Mouse (Mus musculus): Measurements from ENCODE around the gene Depdc5. TPM values are rescaled to one million over a fixed set of nuclear protein-coding genes. Genes with fewer than 3 reads are reported as not detected.
A peak's percentile ranks its signal among the peaks of the same experiment; 100 is the strongest.
"Not testable (repeated sequence)": the region's sequence is repeated elsewhere in the genome, so short reads cannot be mapped to it uniquely, and the experiment has no call there.

Gene Depdc5
- polyA plus RNA-seq, 1 experiment from 2014 or later, result 6.9 TPM

DNA sequence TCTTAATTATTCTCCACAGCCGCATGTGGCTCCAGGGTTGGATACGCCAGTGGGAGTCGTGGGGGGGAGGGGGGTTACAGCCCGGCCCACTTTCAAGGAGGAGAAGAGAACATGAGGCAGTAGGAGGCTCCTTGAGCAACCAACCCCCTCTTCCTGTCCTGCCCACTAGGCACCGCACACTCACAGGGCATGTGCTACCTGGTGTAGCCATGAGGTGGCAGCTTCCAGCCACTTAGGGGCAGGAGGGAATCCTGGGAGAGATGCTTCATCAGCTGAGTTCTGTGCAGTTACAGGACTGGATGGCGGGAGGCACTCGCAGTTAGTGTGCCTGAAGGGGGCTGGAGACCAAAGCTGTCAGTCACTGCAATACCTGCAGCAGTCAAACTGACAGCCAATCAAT lies 170.6 kb downstream of the Depdc5 start:
- H3K9ac ChIP-seq (ENCODE audit: low read depth, low read length), result no peak overlapping the region
- no peak overlapping the region for H3K4me2 ChIP-seq (replicated peaks; ENCODE audit: low read depth)
- no peak overlapping the region for H3K27ac ChIP-seq (ENCODE audit: low read depth, low read length)
- 0 out of 2 replicates have a peak, but pooled peaks cover 3% of the 10 kb centered on the region for H3K4me1 ChIP-seq (replicated peaks; ENCODE audit: control insufficient read depth, insufficient read depth, low read length)
- no peaks in the 10 kb centered on the region for H3K27me3 ChIP-seq (replicated peaks; ENCODE audit: control insufficient read depth, insufficient read depth, low read length)
- 30% methylated on average over 7 of the region's 7 CpGs for WGBS
- peak; percentile 39 for ATAC-seq
- peak; percentile 77 for TF ChIP-seq CTCF (IDR thresholded peaks at IDR 0.05; ENCODE audit: low read depth)
- H3K36me3 ChIP-seq (ENCODE audit: control insufficient read depth, insufficient read depth), result peaks cover 3% of the 10 kb centered on the region; the same call in 1 of the 2 replicates
- no peak overlapping the region for H3K4me3 ChIP-seq (ENCODE audit: low read depth, low read length)
- no peaks in the 10 kb centered on the region for H3K9me3 ChIP-seq (ENCODE audit: control insufficient read depth)

DNA sequence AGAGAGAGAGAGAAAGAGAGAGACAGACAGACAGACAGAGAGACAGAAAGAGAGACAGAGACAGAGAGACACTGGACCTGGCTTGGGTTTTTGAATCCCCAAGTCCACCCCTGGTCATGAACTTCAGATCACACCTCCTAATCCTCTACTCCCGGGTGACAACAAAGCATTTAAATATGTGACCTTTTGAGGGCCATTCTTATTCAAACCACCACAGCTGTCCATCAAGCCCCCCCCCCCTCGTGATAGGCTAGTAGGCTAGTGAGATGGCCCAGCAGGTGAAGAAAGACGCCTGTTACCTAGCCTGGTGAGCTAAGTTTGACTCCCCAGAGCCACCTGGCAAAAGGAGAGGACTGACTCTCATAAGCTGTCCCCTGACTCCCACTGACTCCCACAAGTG lies 171.4 kb downstream of the Depdc5 start:
- Histone ChIP-seq H3K27ac (ENCODE audit: low read depth, low read length) (no peak overlapping the region), H3K4me3 (ENCODE audit: low read depth, low read length) (no peak overlapping the region), H3K27me3 (replicated peaks; ENCODE audit: control insufficient read depth, insufficient read depth, low read length) (no peaks in the 10 kb centered on the region), H3K9ac (ENCODE audit: low read depth, low read length) (no peak overlapping the region), H3K4me1 (replicated peaks; ENCODE audit: control insufficient read depth, insufficient read depth, low read length) (0 out of 2 replicates have a peak, but pooled peaks cover 3% of the 10 kb centered on the region), H3K36me3 (ENCODE audit: control insufficient read depth, insufficient read depth) (no peaks in the 10 kb centered on the region), H3K4me2 (replicated peaks; ENCODE audit: low read depth) (no peak overlapping the region), H3K9me3 (ENCODE audit: control insufficient read depth) (no peaks in the 10 kb centered on the region)
- ATAC-seq, result no peak
- no peak for TF ChIP-seq CTCF (IDR thresholded peaks at IDR 0.05; ENCODE audit: low read depth)
- WGBS, result 58% methylated on average over 3 of the region's 3 CpGs

DNA sequence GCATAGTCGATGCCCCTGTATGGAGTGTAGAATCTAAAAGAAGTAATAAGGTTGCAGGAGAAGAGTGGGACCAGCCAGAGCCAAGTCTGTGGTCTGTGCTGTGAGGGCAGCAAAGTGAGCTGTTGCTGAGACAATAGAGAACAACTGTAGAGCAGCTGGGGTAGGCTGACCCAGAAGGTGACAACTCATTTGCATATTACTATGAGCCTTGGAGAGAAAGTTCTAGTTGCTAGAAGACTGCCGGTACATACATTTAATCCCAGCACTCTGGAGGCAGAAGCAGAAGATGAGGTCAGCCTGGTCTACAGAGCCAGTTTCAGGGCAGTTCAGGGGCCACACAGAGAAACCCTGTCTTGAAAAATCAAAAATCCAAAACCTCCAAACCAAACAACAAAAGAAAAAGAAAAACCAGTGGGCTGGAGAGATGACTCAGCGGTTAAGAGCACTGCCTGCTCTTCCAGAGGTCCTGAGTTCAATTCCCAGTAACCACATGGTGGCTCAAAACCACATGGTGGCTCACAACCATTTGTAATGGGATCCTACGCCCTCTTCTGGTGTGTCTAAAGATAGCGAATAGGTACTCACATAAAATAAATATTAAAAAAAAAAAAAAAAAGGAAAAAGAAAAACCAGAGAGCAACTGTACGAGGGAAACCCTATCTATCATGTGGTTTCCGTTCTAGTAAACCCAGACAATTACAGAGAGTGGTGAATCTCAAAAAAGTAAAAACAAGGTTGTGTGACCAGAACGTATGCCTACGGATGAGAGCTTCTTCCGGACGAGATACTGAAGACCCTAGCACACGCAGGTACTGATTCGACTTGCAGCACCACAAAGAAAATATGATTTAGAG lies 175.4 kb downstream of the Depdc5 start:
- no peak for ATAC-seq
- 42% methylated on average over 13 of the region's 13 CpGs for WGBS
- H3K9ac ChIP-seq (ENCODE audit: low read depth, low read length), result no peak overlapping the region
- no peaks in the 10 kb centered on the region for H3K9me3 ChIP-seq (ENCODE audit: control insufficient read depth)
- H3K4me1 ChIP-seq (replicated peaks; ENCODE audit: control insufficient read depth, insufficient read depth, low read length), result peaks cover 4% of the 10 kb centered on the region; the same call in 1 of the 2 replicates
- peak overlapping the region; percentile 56 for H3K4me2 ChIP-seq (replicated peaks; ENCODE audit: low read depth)
- no peak overlapping the region for H3K4me3 ChIP-seq (ENCODE audit: low read depth, low read length)
- H3K27me3 ChIP-seq (replicated peaks; ENCODE audit: control insufficient read depth, insufficient read depth, low read length), result no peaks in the 10 kb centered on the region
- H3K36me3 ChIP-seq (ENCODE audit: control insufficient read depth, insufficient read depth), result no peaks in the 10 kb centered on the region
- TF ChIP-seq CTCF (IDR thresholded peaks at IDR 0.05; ENCODE audit: low read depth), result no peak
- H3K27ac ChIP-seq (ENCODE audit: low read depth, low read length), result no peak overlapping the region

DNA sequence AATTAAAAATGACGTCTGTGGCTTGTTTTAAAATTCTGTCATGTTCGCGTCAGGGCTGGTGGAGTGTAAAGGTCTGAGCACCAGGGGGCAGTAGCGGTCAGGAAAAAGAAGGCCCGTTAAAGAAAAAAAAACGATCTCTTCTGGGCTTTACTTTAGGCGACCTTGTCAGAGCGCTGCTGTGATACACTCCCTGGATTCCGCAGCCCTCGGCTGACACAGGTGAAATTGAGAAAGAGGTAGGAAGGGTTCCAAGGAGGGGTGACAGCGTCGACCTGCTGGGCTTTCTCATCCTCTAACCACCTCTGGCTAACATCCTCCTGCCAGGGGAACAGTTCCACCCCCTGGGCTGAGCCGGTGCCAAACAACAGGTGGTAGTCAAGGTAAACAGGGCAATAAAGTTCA lies 176.0 kb downstream of the Depdc5 start:
- Histone ChIP-seq H3K4me2 (replicated peaks; ENCODE audit: low read depth) (peak overlapping the region; percentile 56), H3K9ac (ENCODE audit: low read depth, low read length) (no peak overlapping the region), H3K27ac (ENCODE audit: low read depth, low read length) (no peak overlapping the region), H3K36me3 (ENCODE audit: control insufficient read depth, insufficient read depth) (no peaks in the 10 kb centered on the region), H3K9me3 (ENCODE audit: control insufficient read depth) (no peaks in the 10 kb centered on the region), H3K4me1 (replicated peaks; ENCODE audit: control insufficient read depth, insufficient read depth, low read length) (peaks cover 4% of the 10 kb centered on the region; the same call in 1 of the 2 replicates), H3K27me3 (replicated peaks; ENCODE audit: control insufficient read depth, insufficient read depth, low read length) (no peaks in the 10 kb centered on the region), H3K4me3 (ENCODE audit: low read depth, low read length) (no peak overlapping the region)
- peak; percentile 29; the same call in 1 of the 2 replicates for ATAC-seq
- 3% methylated on average over 13 of the region's 13 CpGs for WGBS
- TF ChIP-seq CTCF (IDR thresholded peaks at IDR 0.05; ENCODE audit: low read depth), result peak; percentile 83

DNA sequence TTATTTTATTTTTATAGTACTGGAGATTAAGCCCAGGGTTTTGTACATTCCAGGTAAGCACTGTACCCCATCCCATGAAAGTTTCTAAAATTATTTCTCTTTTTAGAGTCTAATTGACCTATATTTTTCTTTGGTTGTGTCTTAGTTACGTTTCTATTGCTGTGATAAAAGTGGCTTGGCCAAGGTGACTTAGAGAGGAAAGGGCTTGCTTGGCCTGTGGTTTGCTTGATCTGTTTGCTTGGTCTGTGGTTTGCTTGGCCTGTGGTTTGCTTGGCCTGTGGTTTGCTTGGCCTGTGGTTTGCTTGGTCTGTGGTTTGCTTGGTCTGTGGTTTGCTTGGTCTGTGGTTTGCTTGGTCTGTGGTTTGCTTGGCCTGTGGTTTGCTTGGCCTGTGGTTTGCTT lies 177.2 kb downstream of the Depdc5 start:
- WGBS, result 82% methylated on average over 1 of the region's 1 CpGs

DNA sequence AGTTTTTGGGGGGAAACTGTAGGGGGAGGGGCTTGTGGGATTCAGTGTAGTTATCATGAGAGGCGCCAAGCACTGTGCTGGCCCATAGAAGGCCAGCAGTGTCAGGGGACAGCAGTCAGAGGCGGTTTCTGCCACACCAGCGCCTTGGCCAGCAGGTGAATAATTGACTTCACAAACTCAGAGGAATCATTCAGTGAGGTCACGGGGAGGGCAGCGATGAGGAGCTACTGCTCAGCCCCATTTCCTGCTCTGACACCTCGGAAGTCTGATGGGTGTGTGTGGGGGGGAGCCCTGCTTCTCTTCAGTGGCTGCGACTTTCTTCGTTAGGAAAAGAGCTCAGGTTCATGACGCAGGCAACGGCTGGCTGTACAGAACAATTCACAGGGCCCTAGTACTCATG lies 179.9 kb downstream of the Depdc5 start:
- peak; percentile 20; the same call in 1 of the 2 replicates for TF ChIP-seq CTCF (IDR thresholded peaks at IDR 0.05; ENCODE audit: low read depth)
- no peaks in the 10 kb centered on the region for H3K9me3 ChIP-seq (ENCODE audit: control insufficient read depth)
- H3K36me3 ChIP-seq (ENCODE audit: control insufficient read depth, insufficient read depth), result no peaks in the 10 kb centered on the region
- WGBS, result 24% methylated on average over 10 of the region's 10 CpGs
- peak overlapping the region; percentile 6 for H3K4me2 ChIP-seq (replicated peaks; ENCODE audit: low read depth)
- H3K9ac ChIP-seq (ENCODE audit: low read depth, low read length), result no peak overlapping the region
- H3K4me3 ChIP-seq (ENCODE audit: low read depth, low read length), result no peak overlapping the region
- peak; percentile 72 for ATAC-seq
- H3K27ac ChIP-seq (ENCODE audit: low read depth, low read length), result no peak overlapping the region
- peaks cover 4% of the 10 kb centered on the region; the same call in 1 of the 2 replicates for H3K4me1 ChIP-seq (replicated peaks; ENCODE audit: control insufficient read depth, insufficient read depth, low read length)
- no peaks in the 10 kb centered on the region for H3K27me3 ChIP-seq (replicated peaks; ENCODE audit: control insufficient read depth, insufficient read depth, low read length)

More for the DNA sequence above, 177.2 kb downstream of the Depdc5 start:
- H3K9me3 ChIP-seq (ENCODE audit: control insufficient read depth); H3K4me1 ChIP-seq (replicated peaks; ENCODE audit: control insufficient read depth, insufficient read depth, low read length); H3K27ac ChIP-seq (ENCODE audit: low read depth, low read length); H3K36me3 ChIP-seq (ENCODE audit: control insufficient read depth, insufficient read depth); H3K9ac ChIP-seq (ENCODE audit: low read depth, low read length); H3K4me2 ChIP-seq (replicated peaks; ENCODE audit: low read depth); ATAC-seq; H3K27me3 ChIP-seq (replicated peaks; ENCODE audit: control insufficient read depth, insufficient read depth, low read length); H3K4me3 ChIP-seq (ENCODE audit: low read depth, low read length): not testable (repeated sequence)

Other genes with a start within 250 kb of the Depdc5 start
- 69.8 and 70.9 TPM in 2 replicates for gene Pisd, start 78.1 kb upstream of the Depdc5 start, polyA plus RNA-seq (2015; fragmentation: Nextera tagmentation; extraction: Ambion mirVana)
- not detected in 2 replicates for gene Gm20671, start 36.6 kb upstream of the Depdc5 start, polyA plus RNA-seq (2015; fragmentation: Nextera tagmentation; extraction: Ambion mirVana)
- 6.1 and 6.5 TPM in 2 replicates for gene Prr14l, start 9.4 kb upstream of the Depdc5 start, polyA plus RNA-seq (2015; fragmentation: Nextera tagmentation; extraction: Ambion mirVana)
- gene Ywhah, start 155.1 kb downstream of the Depdc5 start, polyA plus RNA-seq (2015; fragmentation: Nextera tagmentation; extraction: Ambion mirVana), result 253 and 260 TPM in 2 replicates
- 158 and 164 TPM in 2 replicates for gene Slc5a1, start 240.5 kb downstream of the Depdc5 start, polyA plus RNA-seq (2015; fragmentation: Nextera tagmentation; extraction: Ambion mirVana)